ENCODE assay signal across 13 mouse cellular contexts in the genomic region with DNA sequence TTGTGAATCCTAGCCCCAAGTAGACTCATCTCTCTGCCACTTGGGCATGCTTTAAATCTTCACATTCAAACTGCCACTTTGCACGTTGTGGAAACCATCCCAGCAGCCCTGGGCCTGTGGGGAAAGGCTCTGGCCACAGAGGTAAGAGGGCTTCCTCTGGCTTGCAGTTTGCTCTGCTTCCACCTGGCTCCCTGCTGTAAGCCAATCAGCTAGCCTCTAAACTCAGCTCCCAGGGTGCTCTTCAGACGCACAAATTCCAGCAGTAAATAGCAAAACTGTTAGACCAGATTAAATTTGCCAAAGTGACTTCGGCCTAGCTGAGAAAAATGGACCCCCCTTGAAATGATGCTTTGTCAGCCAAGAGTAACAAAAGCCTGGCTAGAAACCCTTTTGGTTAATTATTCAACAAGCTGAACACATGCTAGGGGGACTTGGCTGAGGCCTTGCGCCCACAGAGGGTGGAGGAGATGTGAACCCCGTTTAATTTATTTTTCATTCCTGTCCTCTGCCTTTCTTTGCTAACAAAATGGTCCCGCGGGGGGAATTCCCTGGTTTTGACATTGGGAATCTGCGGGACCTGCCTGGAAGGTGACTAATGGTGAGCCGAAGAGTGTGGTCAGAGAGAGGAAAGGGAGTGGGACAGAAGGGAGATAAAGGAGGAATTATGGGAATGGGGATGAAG.
DNase-seq lines count a peak whose midpoint lies in the region; ATAC-seq and TF ChIP-seq lines count a peak whose summit lies in the region.
"Had no signal": no experiment of that assay in that cellular context is flagged by ENCODE, and none has a peak within 500 bp of the region (broad histone marks: within the 10 kb centered on the region; RNA-seq: fewer than 3 reads in every experiment).

No protein-coding gene starts in this region.

- ATAC-seq in midbrain, embryonic 16.5 days: no peak
- ATAC-seq in kidney, postnatal 0 days (replicated peaks; ENCODE audit: low FRiP score, low read depth): no peak
- no peak for ATAC-seq in stomach, embryonic 16.5 days (ENCODE audit: insufficient read depth, low FRiP score)
- ATAC-seq: lung, postnatal 0 days; midbrain, embryonic 15.5 days had no signal

- H3K9me3 ChIP-seq in midbrain, embryonic 10.5 days (replicated peaks): no peaks in the 10 kb centered on the region
- H3K9me3 ChIP-seq in midbrain, embryonic 16.5 days (replicated peaks; ENCODE audit: control insufficient read depth, low read length, poor library complexity, severe bottlenecking): no peaks in the 10 kb centered on the region
- H3K9me3 ChIP-seq in kidney, postnatal 0 days (replicated peaks; ENCODE audit: low read length): no peaks in the 10 kb centered on the region
- no peaks in the 10 kb centered on the region for H3K9me3 ChIP-seq in stomach, embryonic 16.5 days (replicated peaks; ENCODE audit: control insufficient read depth, low read length)
- H3K9me3 ChIP-seq: midbrain, embryonic 15.5 days had no signal

- H3K4me2 ChIP-seq in midbrain, embryonic 16.5 days (ENCODE audit: low read length): no peak overlapping the region
- H3K4me2 ChIP-seq in kidney, postnatal 0 days (ENCODE audit: low read length): no peak overlapping the region
- H3K4me2 ChIP-seq in stomach, embryonic 16.5 days (ENCODE audit: low read depth, low read length): 0 out of 2 replicates have a peak overlapping the region, but pooled peaks have one; percentile 0
- H3K4me2 ChIP-seq: midbrain, embryonic 15.5 days had no signal

- peaks cover 32% of the 10 kb centered on the region for H3K4me1 ChIP-seq in midbrain, embryonic 10.5 days
- peaks cover 6% of the 10 kb centered on the region; the same call in 1 of the 2 replicates for H3K4me1 ChIP-seq in midbrain, embryonic 16.5 days (ENCODE audit: control insufficient read depth, insufficient read depth, low read length)
- peaks cover 12% of the 10 kb centered on the region; the same call in 1 of the 2 replicates for H3K4me1 ChIP-seq in kidney, postnatal 0 days (replicated peaks; ENCODE audit: insufficient read depth, low read length)
- peaks cover 35% of the 10 kb centered on the region for H3K4me1 ChIP-seq in stomach, embryonic 16.5 days (ENCODE audit: control insufficient read depth, insufficient read depth, low read length)
- H3K4me1 ChIP-seq: midbrain, embryonic 15.5 days had no signal

- no peak for TF ChIP-seq CTCF in kidney, postnatal 0 days (IDR thresholded peaks at IDR 0.05; ENCODE audit: low read depth)

- no peaks in the 10 kb centered on the region for H3K27me3 ChIP-seq in midbrain, embryonic 10.5 days (ENCODE audit: low read depth, poor library complexity, severe bottlenecking)
- no peaks in the 10 kb centered on the region for H3K27me3 ChIP-seq in midbrain, embryonic 16.5 days (ENCODE audit: control insufficient read depth, insufficient read depth, low read depth, low read length)
- no peaks in the 10 kb centered on the region for H3K27me3 ChIP-seq in kidney, postnatal 0 days (ENCODE audit: insufficient read depth, low read length)
- H3K27me3 ChIP-seq in stomach, embryonic 16.5 days (ENCODE audit: control insufficient read depth, insufficient read depth, low read length): no peaks in the 10 kb centered on the region
- H3K27me3 ChIP-seq: midbrain, embryonic 15.5 days had no signal

- no peaks in the 10 kb centered on the region for H3K36me3 ChIP-seq in midbrain, embryonic 10.5 days
- no peaks in the 10 kb centered on the region for H3K36me3 ChIP-seq in midbrain, embryonic 16.5 days (ENCODE audit: control insufficient read depth, insufficient read depth, low read length)
- no peaks in the 10 kb centered on the region for H3K36me3 ChIP-seq in kidney, postnatal 0 days (ENCODE audit: insufficient read depth, low read length)
- H3K36me3 ChIP-seq in stomach, embryonic 16.5 days (ENCODE audit: control insufficient read depth, insufficient read depth, low read length): no peaks in the 10 kb centered on the region
- H3K36me3 ChIP-seq: midbrain, embryonic 15.5 days had no signal

- no peak for DNase-seq in midbrain, embryonic 10.5 days (ENCODE audit: low spot score)
- DNase-seq in ZHBTc4 (ENCODE audit: low read depth, low spot score) (peak; percentile 62), adipocyte (ENCODE audit: low spot score) (no peak)
- peak; percentile 69 for DNase-seq in kidney, postnatal 0 days (ENCODE audit: low spot score)
- DNase-seq in cerebellum, postnatal 36 days: no peak
- DNase-seq: adrenal gland, postnatal 36 days; cerebellum, adult 11-12 months; spleen, adult 18-20 months; thymus, postnatal 4 days had no signal

- 76% methylated on average over 9 of the region's 9 CpGs for WGBS in midbrain, embryonic 10.5 days
- WGBS in midbrain, embryonic 16.5 days: 51% methylated on average over 9 of the region's 9 CpGs
- WGBS in kidney, postnatal 0 days: 38% methylated on average over 9 of the region's 9 CpGs
- 46% methylated on average over 9 of the region's 9 CpGs for WGBS in stomach, embryonic 16.5 days

- H3K9ac ChIP-seq in midbrain, embryonic 16.5 days (ENCODE audit: low read depth, low read length): no peak overlapping the region
- no peak overlapping the region for H3K9ac ChIP-seq in kidney, postnatal 0 days (ENCODE audit: low read depth, low read length)
- H3K9ac ChIP-seq in stomach, embryonic 16.5 days (ENCODE audit: low read length): no peak overlapping the region
- H3K9ac ChIP-seq: midbrain, embryonic 15.5 days had no signal

- H3K27ac ChIP-seq in midbrain, embryonic 10.5 days (replicated peaks): 0 out of 2 replicates have a peak overlapping the region, but pooled peaks have one; percentile 39
- no peak overlapping the region for H3K27ac ChIP-seq in midbrain, embryonic 16.5 days (ENCODE audit: low read length)
- H3K27ac ChIP-seq in kidney, postnatal 0 days: no peak overlapping the region; the same call in 1 of the 2 replicates
- H3K27ac ChIP-seq in stomach, embryonic 16.5 days (ENCODE audit: low read length): peak overlapping the region; percentile 80
- H3K27ac ChIP-seq: midbrain, embryonic 15.5 days had no signal

- no peak overlapping the region for H3K4me3 ChIP-seq in midbrain, embryonic 10.5 days
- H3K4me3 ChIP-seq in midbrain, embryonic 16.5 days (ENCODE audit: low read depth, low read length): no peak overlapping the region
- no peak overlapping the region for H3K4me3 ChIP-seq in kidney, postnatal 0 days (replicated peaks; ENCODE audit: low read depth, low read length)
- H3K4me3 ChIP-seq in stomach, embryonic 16.5 days (replicated peaks; ENCODE audit: low read length): no peak overlapping the region
- H3K4me3 ChIP-seq: midbrain, embryonic 15.5 days had no signal

Comparison
In these comparisons a context has a peak if more than half of its experiments do, and no peak if none do; other contexts are left out.
1. H3K27ac ChIP-seq: peak in midbrain, embryonic 10.5 days (single experiment) and stomach, embryonic 16.5 days (single experiment); none in midbrain, embryonic 16.5 days (single experiment) and kidney, postnatal 0 days (single experiment).
2. DNase-seq: peak in ZHBTc4 (single experiment) and kidney, postnatal 0 days (single experiment); none in midbrain, embryonic 10.5 days (single experiment), adipocyte (single experiment) and cerebellum, postnatal 36 days (0 of 2).